Mouse (Mus musculus): ENCODE measurements at regions not wholly inside any gene's neighbourhood (a gene's known extent, or its start where the extent isn't known, plus 50 kb on each side); places are given as distances from the start of the nearest gene placed in this dataset.

- WGBS: 94% methylated on average over 1 of the region's 1 CpGs
- TF ChIP-seq POLR2A (IDR thresholded peaks at IDR 0.05; ENCODE audit: borderline replicate concordance, insufficient read depth, low read length): no peak
- H3K4me1 ChIP-seq (ENCODE audit: control insufficient read depth, insufficient read depth, low read length): no peaks in the 10 kb centered on the region
- no peak overlapping the region for H3K27ac ChIP-seq (ENCODE audit: insufficient read depth, low read length)
- no peak for DNase-seq
- H3K4me3 ChIP-seq (replicated peaks; ENCODE audit: insufficient read depth, low read depth, low read length): no peak overlapping the region
- no peaks in the 10 kb centered on the region; the same call in 1 of the 2 replicates for H3K27me3 ChIP-seq (ENCODE audit: control insufficient read depth, insufficient read depth, low read length)
Observed at GRCm38 (mm10) chr10:118749039-118749438, 121.0 kb downstream of the Dyrk2 start.

DNA sequence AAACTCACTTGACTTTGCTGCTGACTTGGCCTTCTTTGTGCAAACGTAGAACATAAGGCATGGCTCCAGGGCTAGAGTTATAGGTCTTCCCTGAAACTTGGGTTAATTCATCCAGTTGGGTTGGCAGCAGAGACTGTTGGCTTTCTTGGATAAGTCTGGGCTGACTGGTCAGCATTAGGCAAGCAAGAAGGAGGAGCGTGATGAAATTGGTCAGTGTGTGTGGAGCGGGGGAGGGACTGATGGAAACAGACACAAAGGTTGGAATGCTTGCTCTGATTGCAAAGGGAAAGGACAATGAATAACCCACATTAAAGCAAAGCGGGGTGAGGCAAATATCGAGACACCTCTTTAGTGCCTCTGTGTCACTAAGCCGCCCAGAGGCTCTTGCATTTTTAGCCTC, 120.3 kb downstream of the Dyrk2 start:
- 69% methylated on average over 6 of the region's 6 CpGs for WGBS
- Histone ChIP-seq H3K4me1 (ENCODE audit: control insufficient read depth, insufficient read depth, low read length) (no peaks in the 10 kb centered on the region), H3K27ac (ENCODE audit: insufficient read depth, low read length) (no peak overlapping the region), H3K27me3 (ENCODE audit: control insufficient read depth, insufficient read depth, low read length) (no peaks in the 10 kb centered on the region; the same call in 1 of the 2 replicates), H3K4me3 (replicated peaks; ENCODE audit: insufficient read depth, low read depth, low read length) (no peak overlapping the region)
- no peak for TF ChIP-seq POLR2A (IDR thresholded peaks at IDR 0.05; ENCODE audit: borderline replicate concordance, insufficient read depth, low read length)
- DNase-seq: no peak

DNA sequence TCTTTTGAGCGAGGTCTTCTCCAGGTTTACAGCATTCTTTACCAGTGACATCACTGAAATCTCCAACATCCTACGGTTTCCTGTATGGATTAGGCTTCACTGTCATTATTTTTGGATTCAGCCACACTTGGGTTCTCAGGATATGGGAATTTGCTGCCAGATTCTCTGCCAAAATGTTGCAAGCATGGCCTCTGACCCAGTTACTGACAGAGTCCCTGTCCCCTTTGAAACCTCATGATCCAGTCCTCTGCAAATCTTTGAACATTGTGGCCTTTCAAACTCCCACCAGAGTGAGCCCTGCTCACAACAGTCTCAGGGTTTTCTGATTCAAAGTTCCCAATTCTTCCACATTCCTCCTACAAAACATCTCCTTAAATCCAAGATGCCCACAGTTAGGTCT, 118.9 kb downstream of the Dyrk2 start:
- no peaks in the 10 kb centered on the region for H3K4me1 ChIP-seq (ENCODE audit: control insufficient read depth, insufficient read depth, low read length)
- DNase-seq: no peak
- H3K4me3 ChIP-seq (replicated peaks; ENCODE audit: insufficient read depth, low read depth, low read length): no peak overlapping the region
- H3K27ac ChIP-seq (ENCODE audit: insufficient read depth, low read length): no peak overlapping the region
- no peak for TF ChIP-seq CTCF (IDR thresholded peaks at IDR 0.05; ENCODE audit: borderline replicate concordance, insufficient read depth, low read depth, low read length)
- no peak for TF ChIP-seq POLR2A (IDR thresholded peaks at IDR 0.05; ENCODE audit: borderline replicate concordance, insufficient read depth, low read length)
- WGBS: 86% methylated on average over 2 of the region's 2 CpGs
- no peaks in the 10 kb centered on the region; the same call in 1 of the 2 replicates for H3K27me3 ChIP-seq (ENCODE audit: control insufficient read depth, insufficient read depth, low read length)

GRCm38 (mm10) chr10:118753061-118753775, 116.8 kb downstream of the Dyrk2 start:
- no peak for TF ChIP-seq POLR2A (IDR thresholded peaks at IDR 0.05; ENCODE audit: borderline replicate concordance, insufficient read depth, low read length)
- no peak for TF ChIP-seq CTCF (IDR thresholded peaks at IDR 0.05; ENCODE audit: borderline replicate concordance, insufficient read depth, low read depth, low read length)
- no peaks in the 10 kb centered on the region; the same call in 1 of the 2 replicates for H3K27me3 ChIP-seq (ENCODE audit: control insufficient read depth, insufficient read depth, low read length)
- 76% methylated on average over 5 of the region's 5 CpGs for WGBS

GRCm38 (mm10) chr10:118754791-118755190, 115.2 kb downstream of the Dyrk2 start:
- Histone ChIP-seq H3K4me3 (replicated peaks; ENCODE audit: insufficient read depth, low read depth, low read length) (no peak overlapping the region), H3K27me3 (ENCODE audit: control insufficient read depth, insufficient read depth, low read length) (no peaks in the 10 kb centered on the region; the same call in 1 of the 2 replicates), H3K4me1 (ENCODE audit: control insufficient read depth, insufficient read depth, low read length) (no peaks in the 10 kb centered on the region), H3K27ac (ENCODE audit: insufficient read depth, low read length) (no peak overlapping the region)
- 64% methylated on average over 13 of the region's 13 CpGs for WGBS
- no peak for TF ChIP-seq POLR2A (IDR thresholded peaks at IDR 0.05; ENCODE audit: borderline replicate concordance, insufficient read depth, low read length)
- no peak for TF ChIP-seq CTCF (IDR thresholded peaks at IDR 0.05; ENCODE audit: borderline replicate concordance, insufficient read depth, low read depth, low read length)
- DNase-seq: no peak

More at GRCm38 (mm10) chr10:118753061-118753775, 116.8 kb downstream of the Dyrk2 start:
- Histone ChIP-seq H3K4me3 (replicated peaks; ENCODE audit: insufficient read depth, low read depth, low read length) (no peak overlapping the region), H3K27ac (ENCODE audit: insufficient read depth, low read length) (no peak overlapping the region), H3K4me1 (ENCODE audit: control insufficient read depth, insufficient read depth, low read length) (no peaks in the 10 kb centered on the region)
- DNase-seq: no peak

DNA sequence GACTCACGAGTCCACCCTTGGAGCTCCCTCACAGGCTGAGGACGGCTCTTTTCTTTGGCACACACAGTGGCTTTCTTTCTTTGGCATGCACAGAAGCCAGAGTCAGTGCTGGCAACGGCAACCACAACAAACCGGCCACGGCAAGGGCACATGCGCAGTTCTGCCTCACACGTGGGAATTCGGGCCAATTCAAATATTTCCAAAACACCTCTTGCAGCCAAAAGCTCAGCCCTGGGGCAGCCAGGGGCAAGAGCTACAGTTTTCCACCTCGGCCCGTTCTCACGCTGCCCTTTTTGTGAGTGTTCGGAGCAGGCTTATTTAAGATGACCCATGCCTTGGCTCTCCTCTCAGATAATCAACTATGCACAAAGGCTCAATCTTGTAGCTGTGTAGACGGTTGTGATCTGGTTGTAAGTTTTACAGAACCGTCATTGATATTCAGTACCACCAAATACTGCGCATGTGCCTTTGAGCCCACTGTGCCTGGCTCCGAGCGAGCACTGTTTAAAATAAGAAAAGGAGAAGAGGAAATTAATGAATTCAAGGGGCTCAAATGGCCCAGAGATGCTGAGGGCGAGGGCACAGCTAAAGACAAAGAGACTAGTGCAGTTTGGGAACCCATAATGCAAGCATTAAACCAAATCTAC, 111.1 kb downstream of the Dyrk2 start:
- H3K27me3 ChIP-seq (ENCODE audit: control insufficient read depth, insufficient read depth, low read length): no peaks in the 10 kb centered on the region; the same call in 1 of the 2 replicates
- no peaks in the 10 kb centered on the region for H3K4me1 ChIP-seq (ENCODE audit: control insufficient read depth, insufficient read depth, low read length)
- peak overlapping the region; percentile 30 for H3K4me3 ChIP-seq (replicated peaks; ENCODE audit: insufficient read depth, low read depth, low read length)
- H3K27ac ChIP-seq (ENCODE audit: insufficient read depth, low read length): no peak overlapping the region
- 26% methylated on average over 18 of the region's 18 CpGs for WGBS
- DNase-seq: peak; percentile 44 to 62
- TF ChIP-seq CTCF (IDR thresholded peaks at IDR 0.05; ENCODE audit: borderline replicate concordance, insufficient read depth, low read depth, low read length): no peak
- no peak for TF ChIP-seq POLR2A (IDR thresholded peaks at IDR 0.05; ENCODE audit: borderline replicate concordance, insufficient read depth, low read length)

DNA sequence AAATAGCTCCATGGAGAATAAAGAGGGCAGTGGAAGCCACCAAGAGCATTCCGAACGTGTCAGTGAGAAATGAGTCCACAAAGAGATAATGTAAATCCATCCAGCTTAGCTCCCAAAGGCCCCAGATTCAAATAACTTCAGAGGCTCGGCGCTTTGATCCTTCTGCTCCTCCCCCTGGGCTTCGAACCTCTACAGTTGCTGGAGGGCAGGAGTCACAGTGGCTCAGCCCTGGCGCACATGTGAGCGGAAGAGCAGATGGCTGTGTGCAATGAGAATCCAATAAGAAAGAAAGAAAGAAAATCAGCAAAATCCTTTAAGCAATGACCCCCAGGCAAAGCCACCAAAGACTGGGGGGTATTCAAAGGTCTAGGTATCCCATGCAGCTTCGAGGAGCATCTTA, 109.6 kb downstream of the Dyrk2 start:
- Histone ChIP-seq H3K4me1 (ENCODE audit: control insufficient read depth, insufficient read depth, low read length) (no peaks in the 10 kb centered on the region), H3K27ac (ENCODE audit: insufficient read depth, low read length) (no peak overlapping the region), H3K27me3 (ENCODE audit: control insufficient read depth, insufficient read depth, low read length) (no peaks in the 10 kb centered on the region; the same call in 1 of the 2 replicates), H3K4me3 (replicated peaks; ENCODE audit: insufficient read depth, low read depth, low read length) (no peak overlapping the region)
- DNase-seq: no peak
- TF ChIP-seq CTCF (IDR thresholded peaks at IDR 0.05; ENCODE audit: borderline replicate concordance, insufficient read depth, low read depth, low read length) (no peak), POLR2A (IDR thresholded peaks at IDR 0.05; ENCODE audit: borderline replicate concordance, insufficient read depth, low read length) (no peak)
- 77% methylated on average over 8 of the region's 8 CpGs for WGBS
